Mouse (Mus musculus): Measurements from ENCODE around the gene Tapbp. TPM values are rescaled to one million over a fixed set of nuclear protein-coding genes. Genes with fewer than 3 reads are reported as not detected.
"Not testable (repeated sequence)": the region's sequence is repeated elsewhere in the genome, so short reads cannot be mapped to it uniquely, and the experiment has no call there.

Gene Tapbp
- polyA plus RNA-seq, 1 experiment = 367 TPM

GRCm38 (mm10) chr17:33890533-33891059 lies 25.1 kb upstream of the Tapbp start, which contains the start of gene Kifc1:
Kifc1 (minus strand) TSS chr17:33890661.
- under 1% methylated on average over 49 of the region's 49 CpGs for WGBS
- Histone ChIP-seq H3K4me1 (ENCODE audit: control insufficient read depth, insufficient read depth, insufficient read length, low read length) (no peaks in the 10 kb centered on the region; the same call in 1 of the 2 replicates), H3K27me3 (ENCODE audit: control insufficient read depth, insufficient read depth, low read length) (no peaks in the 10 kb centered on the region), H3K36me3 (ENCODE audit: control insufficient read depth, insufficient read depth, low read length) (no peaks in the 10 kb centered on the region), H3K4me3 (ENCODE audit: low read depth, low read length) (peak within 1 kb of the TSS; percentile 67), H3K27ac (ENCODE audit: insufficient read depth, low read depth, low read length) (no peak within 1 kb of the TSS)
- TF ChIP-seq CTCF (IDR thresholded peaks at IDR 0.05; ENCODE audit: extremely low read depth, insufficient read length, insufficient replicate concordance, low read depth, low read length) = peak; percentile 99
- TF ChIP-seq POLR2A (IDR thresholded peaks at IDR 0.05; ENCODE audit: low read depth, low read length) = 0 out of 2 replicates have a peak, but pooled peaks have one; percentile 9

- 55% methylated on average over 2 of the region's 2 CpGs for WGBS
- Histone ChIP-seq H3K4me1 (ENCODE audit: control insufficient read depth, insufficient read depth, insufficient read length, low read length) (no peaks in the 10 kb centered on the region; the same call in 1 of the 2 replicates), H3K4me3 (ENCODE audit: low read depth, low read length) (no peak overlapping the region), H3K27me3 (ENCODE audit: control insufficient read depth, insufficient read depth, low read length) (no peaks in the 10 kb centered on the region), H3K27ac (ENCODE audit: insufficient read depth, low read depth, low read length) (no peak overlapping the region), H3K36me3 (ENCODE audit: control insufficient read depth, insufficient read depth, low read length) (no peaks in the 10 kb centered on the region)
- TF ChIP-seq POLR2A (IDR thresholded peaks at IDR 0.05; ENCODE audit: low read depth, low read length) = no peak
- TF ChIP-seq CTCF (IDR thresholded peaks at IDR 0.05; ENCODE audit: extremely low read depth, insufficient read length, insufficient replicate concordance, low read depth, low read length) = no peak
Measured at GRCm38 (mm10) chr17:33891357-33891756, 24.3 kb upstream of the Tapbp start.

GRCm38 (mm10) chr17:33891892-33892291 lies 23.8 kb upstream of the Tapbp start:
- not testable (repeated sequence) for H3K27me3 ChIP-seq (ENCODE audit: control insufficient read depth, insufficient read depth, low read length); H3K27ac ChIP-seq (ENCODE audit: insufficient read depth, low read depth, low read length); H3K4me1 ChIP-seq (ENCODE audit: control insufficient read depth, insufficient read depth, insufficient read length, low read length); H3K36me3 ChIP-seq (ENCODE audit: control insufficient read depth, insufficient read depth, low read length); H3K4me3 ChIP-seq (ENCODE audit: low read depth, low read length)
- peak; percentile 7; the same call in 1 of the 2 replicates for TF ChIP-seq CTCF (IDR thresholded peaks at IDR 0.05; ENCODE audit: extremely low read depth, insufficient read length, insufficient replicate concordance, low read depth, low read length)
- 55% methylated on average over 6 of the region's 6 CpGs for WGBS

GRCm38 (mm10) chr17:33892429-33892828 lies 23.3 kb upstream of the Tapbp start:
- H3K27me3 ChIP-seq (ENCODE audit: control insufficient read depth, insufficient read depth, low read length) = no peaks in the 10 kb centered on the region

GRCm38 (mm10) chr17:33893011-33893410 lies 22.7 kb upstream of the Tapbp start:
- H3K27me3 ChIP-seq (ENCODE audit: control insufficient read depth, insufficient read depth, low read length); H3K4me1 ChIP-seq (ENCODE audit: control insufficient read depth, insufficient read depth, insufficient read length, low read length); H3K36me3 ChIP-seq (ENCODE audit: control insufficient read depth, insufficient read depth, low read length); H3K27ac ChIP-seq (ENCODE audit: insufficient read depth, low read depth, low read length); H3K4me3 ChIP-seq (ENCODE audit: low read depth, low read length): not testable (repeated sequence)
- 64% methylated on average over 4 of the region's 4 CpGs for WGBS

More at GRCm38 (mm10) chr17:33892429-33892828, 23.3 kb upstream of the Tapbp start:
- Histone ChIP-seq H3K4me1 (ENCODE audit: control insufficient read depth, insufficient read depth, insufficient read length, low read length) (no peaks in the 10 kb centered on the region; the same call in 1 of the 2 replicates), H3K4me3 (ENCODE audit: low read depth, low read length) (no peak overlapping the region), H3K27ac (ENCODE audit: insufficient read depth, low read depth, low read length) (no peak overlapping the region), H3K36me3 (ENCODE audit: control insufficient read depth, insufficient read depth, low read length) (no peaks in the 10 kb centered on the region)
- TF ChIP-seq CTCF (IDR thresholded peaks at IDR 0.05; ENCODE audit: extremely low read depth, insufficient read length, insufficient replicate concordance, low read depth, low read length) (no peak), POLR2A (IDR thresholded peaks at IDR 0.05; ENCODE audit: low read depth, low read length) (no peak)
- 34% methylated on average over 7 of the region's 7 CpGs for WGBS

- Histone ChIP-seq H3K27me3 (ENCODE audit: control insufficient read depth, insufficient read depth, low read length) (no peaks in the 10 kb centered on the region), H3K36me3 (ENCODE audit: control insufficient read depth, insufficient read depth, low read length) (no peaks in the 10 kb centered on the region), H3K4me3 (ENCODE audit: low read depth, low read length) (no peak overlapping the region), H3K4me1 (ENCODE audit: control insufficient read depth, insufficient read depth, insufficient read length, low read length) (no peaks in the 10 kb centered on the region), H3K27ac (ENCODE audit: insufficient read depth, low read depth, low read length) (no peak overlapping the region)
- TF ChIP-seq CTCF (IDR thresholded peaks at IDR 0.05; ENCODE audit: extremely low read depth, insufficient read length, insufficient replicate concordance, low read depth, low read length) (peak; percentile 58; the same call in 1 of the 2 replicates), POLR2A (IDR thresholded peaks at IDR 0.05; ENCODE audit: low read depth, low read length) (no peak)
- WGBS = 14% methylated on average over 6 of the region's 6 CpGs
Measured at GRCm38 (mm10) chr17:33897114-33897794, 18.4 kb upstream of the Tapbp start.

GRCm38 (mm10) chr17:33898193-33898592 lies 17.5 kb upstream of the Tapbp start:
- not testable (repeated sequence) for H3K36me3 ChIP-seq (ENCODE audit: control insufficient read depth, insufficient read depth, low read length); H3K4me3 ChIP-seq (ENCODE audit: low read depth, low read length); H3K27ac ChIP-seq (ENCODE audit: insufficient read depth, low read depth, low read length); H3K4me1 ChIP-seq (ENCODE audit: control insufficient read depth, insufficient read depth, insufficient read length, low read length); H3K27me3 ChIP-seq (ENCODE audit: control insufficient read depth, insufficient read depth, low read length)
- 68% methylated on average over 4 of the region's 4 CpGs for WGBS
